Mouse (Mus musculus) ES-E14 (cell line): ENCODE data around the gene Scel.

ENCODE experiments used
- CHD2 ChIP-seq: IDR thresholded peaks from 2 replicates; pipeline ENCODE4 v1.6.1; 2014; ENCODE audit warnings: mild to moderate bottlenecking, low read depth, low read length, inconsistent platforms
- HCFC1 ChIP-seq: IDR thresholded peaks from 2 replicates; pipeline ENCODE4 v1.6.1; 2012; ENCODE audit warnings: low read length, inconsistent platforms, borderline replicate concordance; ENCODE audit not compliant: insufficient read depth
- MAFK ChIP-seq: IDR thresholded peaks from 2 replicates; pipeline ENCODE4 v1.6.1; 2014; ENCODE audit warnings: mild to moderate bottlenecking, low read depth, low read length, inconsistent platforms; ENCODE audit not compliant: insufficient read depth
- ZC3H11A ChIP-seq: IDR thresholded peaks from 2 replicates; pipeline ENCODE4 v1.6.1; 2012; ENCODE audit warnings: low read depth, mild to moderate bottlenecking, inconsistent platforms, low read length, borderline replicate concordance
- ZNF384 ChIP-seq: IDR thresholded peaks from 2 replicates; pipeline ENCODE4 v1.6.1; 2012; ENCODE audit warnings: low read depth, low read length, inconsistent platforms

GRCm38 (mm10) chr14:103512802-103513472, at the start of gene Scel:
- TF ChIP-seq ZNF384 (no peak), HCFC1 (no peak), MAFK (no peak), CHD2 (no peak), ZC3H11A (no peak)
